Mouse (Mus musculus) left cerebral cortex, adult 2 months (tissue): ENCODE results near the gene Ezh2. TPM values are rescaled to one million over a fixed set of nuclear protein-coding genes. Genes with fewer than 3 reads are reported as not detected.

Experiments
- DNase-seq, 2 experiments: peaks; one replicate each; pipeline ENCODE4 v3.0.0; 2021 to 2022; ENCODE audit warnings: low spot score in 2 of 2, mixed read lengths in 1 of 2; ENCODE audit errors: extremely low spot score in 1 of 2
- H3K27ac ChIP-seq: fragments of 200-600 bp; 2 replicates; pipeline ENCODE4 v1.8.1; 2022
- H3K4me3 ChIP-seq: fragments of 200-600 bp; 2 replicates; pipeline ENCODE4 v1.8.1; 2022
- CTCF ChIP-seq: fragments of 200-600 bp; IDR thresholded peaks from 2 replicates; pipeline ENCODE4 v1.8.1; 2022; ENCODE audit warnings: antibody characterized with exemption, mild to moderate bottlenecking, moderate library complexity
- intact Hi-C: fragments of 180-260 bp; cut with DNase I; formaldehyde crosslinking; loops from one replicate; pipeline ENCODE4 v1.15.1; 2025
- total RNA-seq, 2 experiments: library from RNA; stranded (reverse); gene quantifications; 2 replicates each; pipeline ENCODE4 v1.2.3; 2021

Ezh2 gene
- total RNA-seq, 2 experiments from 2014 or later: 11.3 to 13.5 TPM

DNA sequence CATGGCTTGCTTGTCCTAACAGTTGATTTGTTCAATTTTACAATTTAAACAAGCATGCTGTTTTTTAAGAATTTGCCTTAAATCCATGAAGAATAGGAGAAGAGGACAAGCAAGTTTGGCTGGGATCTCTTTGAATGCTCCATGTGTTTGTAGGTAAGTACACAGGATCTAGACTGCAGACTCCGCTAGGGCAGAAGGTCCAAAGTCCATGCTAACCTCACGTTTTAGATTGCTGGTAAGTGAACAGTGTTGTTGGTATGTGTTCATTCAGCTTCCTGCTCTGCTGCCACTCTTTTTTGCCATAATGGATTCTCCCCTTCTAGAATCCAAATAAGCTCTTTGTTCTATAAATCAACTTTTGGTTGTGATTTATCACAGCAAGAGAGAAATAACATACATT lies 68.0 kb downstream of the Ezh2 start:
- H3K4me3 ChIP-seq: no peak overlapping the region
- intact Hi-C loops: no loop called here
- DNase-seq: no peak
- no peak overlapping the region for H3K27ac ChIP-seq
- no peak for TF ChIP-seq CTCF

DNA sequence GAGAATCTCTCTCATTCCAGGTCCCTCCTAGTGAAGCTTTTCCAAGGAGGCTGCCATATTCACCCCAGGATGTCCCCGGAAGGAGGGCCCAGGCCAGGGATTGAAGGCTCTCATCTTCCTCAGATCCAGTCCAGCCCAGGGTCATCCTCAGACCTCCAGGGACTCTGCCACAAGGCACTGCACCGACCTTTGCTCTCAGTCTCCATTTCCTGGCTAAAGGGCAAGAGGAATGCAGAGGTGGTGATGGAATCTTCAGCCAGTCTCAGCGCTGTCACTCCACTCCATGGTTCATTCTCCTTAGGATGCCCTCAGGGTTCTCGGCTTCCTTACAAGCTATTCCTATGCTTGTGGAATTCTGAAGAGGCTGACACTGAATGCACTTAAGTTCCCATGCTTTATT lies 68.7 kb downstream of the Ezh2 start:
- no peak for TF ChIP-seq CTCF
- intact Hi-C loops: no loop called here
- DNase-seq: no peak
- Histone ChIP-seq H3K27ac (no peak overlapping the region), H3K4me3 (no peak overlapping the region)

DNA sequence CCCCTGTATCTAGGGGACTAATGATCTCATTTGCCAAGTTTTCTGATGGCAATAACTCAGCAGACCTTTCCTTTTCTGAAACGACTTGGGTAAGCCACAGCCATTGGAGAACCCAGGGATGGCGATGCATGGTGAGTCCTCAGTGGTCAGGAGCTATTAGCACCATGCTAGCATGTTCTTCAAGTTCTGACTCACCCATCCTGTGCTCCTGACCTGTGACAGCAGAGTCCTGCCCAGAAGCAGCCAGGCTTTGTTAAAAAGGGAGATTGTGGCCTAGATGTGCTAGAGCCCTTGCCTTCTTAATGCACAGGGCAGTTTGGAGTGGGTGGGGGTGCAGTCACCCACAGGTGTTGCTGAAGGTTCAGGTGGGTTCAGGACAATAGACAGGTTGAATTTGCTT lies 70.1 kb downstream of the Ezh2 start:
- TF ChIP-seq CTCF: no peak
- intact Hi-C loops: no loop called here
- no peak overlapping the region for H3K4me3 ChIP-seq
- no peak for DNase-seq
- no peak overlapping the region for H3K27ac ChIP-seq

DNA sequence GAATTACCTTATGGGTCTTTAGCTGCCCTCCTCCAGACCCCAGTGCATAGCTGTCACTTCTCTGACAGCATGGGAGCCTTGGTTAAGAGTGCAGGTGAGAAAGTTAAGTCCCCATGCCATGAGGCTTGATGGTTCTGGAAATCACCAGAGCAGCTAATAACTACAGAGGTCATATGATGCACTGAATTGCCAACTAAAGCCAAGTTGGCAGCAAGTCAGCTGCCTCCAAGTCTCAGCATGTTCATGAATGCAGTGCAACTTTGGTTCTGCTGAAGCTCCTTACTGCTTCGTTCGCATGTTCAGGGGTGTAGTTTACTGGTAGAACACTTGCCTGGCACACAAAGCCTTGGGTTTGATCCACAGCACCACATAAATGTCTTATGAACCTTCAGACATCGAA lies 72.7 kb downstream of the Ezh2 start:
- intact Hi-C loops: no loop called here
- no peak for DNase-seq
- no peak overlapping the region for H3K4me3 ChIP-seq
- no peak for TF ChIP-seq CTCF
- no peak overlapping the region for H3K27ac ChIP-seq

DNA sequence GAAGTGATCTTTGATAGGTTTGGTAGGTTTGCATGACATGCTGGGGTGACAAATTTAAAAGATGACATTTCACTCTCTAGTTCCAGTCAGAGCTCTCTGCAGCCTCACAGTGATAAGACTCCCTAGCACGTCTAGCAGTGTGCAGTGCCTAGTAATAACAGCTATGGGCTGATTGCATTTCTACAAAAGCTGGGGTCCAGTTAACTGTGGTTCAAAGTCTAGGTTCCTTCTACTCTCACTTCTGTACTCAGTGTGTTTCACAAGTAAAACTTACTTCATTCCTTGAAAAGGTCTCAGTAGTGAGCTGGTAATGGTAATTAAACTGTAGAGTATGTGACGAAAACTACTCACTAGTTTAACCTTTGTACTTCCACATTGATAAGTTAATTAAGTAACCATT lies 75.1 kb downstream of the Ezh2 start:
- intact Hi-C loops: no loop called here
- H3K27ac ChIP-seq: no peak overlapping the region
- DNase-seq: no peak
- H3K4me3 ChIP-seq: no peak overlapping the region
- no peak for TF ChIP-seq CTCF

DNA sequence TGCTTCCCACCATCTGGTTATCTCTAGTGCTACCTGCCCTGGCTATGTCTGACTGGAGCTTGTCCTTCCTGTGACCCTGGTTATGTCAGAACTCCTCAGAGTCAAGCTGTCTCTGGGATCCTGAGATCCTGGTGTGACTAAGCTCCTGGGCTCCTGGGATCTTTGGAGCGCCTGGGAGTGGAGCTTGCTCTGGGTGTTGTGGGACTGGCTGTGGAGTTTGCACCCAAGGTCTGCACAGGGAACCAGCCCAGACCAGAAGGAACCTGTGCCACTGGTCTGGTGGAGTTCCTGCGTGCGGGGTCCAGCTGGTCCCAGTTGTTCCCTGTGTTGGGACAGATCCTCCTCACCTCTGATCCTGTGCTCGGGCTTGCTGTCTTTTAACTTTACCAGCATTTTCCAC lies 100.6 kb downstream of the Ezh2 start:
- Histone ChIP-seq H3K4me3 (no peak overlapping the region), H3K27ac (no peak overlapping the region)
- no peak for TF ChIP-seq CTCF
- intact Hi-C loops: no loop called here
- no peak for DNase-seq

DNA sequence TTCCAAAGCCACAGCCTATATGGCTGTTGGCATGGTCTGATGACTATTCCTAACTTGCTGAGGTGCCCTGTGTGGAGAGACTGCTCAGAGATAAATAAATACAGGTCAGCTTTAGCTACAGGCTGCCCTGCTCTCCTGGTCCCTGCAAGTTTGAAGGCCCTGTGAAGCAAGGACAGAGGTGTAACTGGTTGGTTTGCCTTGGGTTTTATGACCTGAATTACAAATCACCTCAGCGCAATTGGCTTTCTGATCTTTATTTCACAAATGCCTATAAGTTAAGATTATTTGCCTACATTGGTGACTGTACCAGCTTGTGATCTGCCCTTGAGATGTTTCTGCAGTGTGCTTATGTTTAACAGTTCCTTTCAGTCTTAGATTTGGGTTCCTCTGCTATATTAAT lies 113.1 kb downstream of the Ezh2 start:
- TF ChIP-seq CTCF: no peak
- intact Hi-C loops: no loop called here
- Histone ChIP-seq H3K4me3 (no peak overlapping the region), H3K27ac (no peak overlapping the region)
- no peak for DNase-seq

Other genes starting within 250 kb of the Ezh2 start
- 100 to 1,000 TPM; 115 to 124 TPM for gene Cul1, start 141.9 kb downstream of the Ezh2 start, total RNA-seq
- gene Pdia4, start 218.1 kb upstream of the Ezh2 start, total RNA-seq: 10 to 100 TPM; 54.7 to 58.1 TPM
- gene Zfp786, start 235.5 kb upstream of the Ezh2 start, total RNA-seq: 1 to 10 TPM; 5.4 to 6.1 TPM
- gene Zfp398, start 240.3 kb upstream of the Ezh2 start, total RNA-seq: 10 to 100 TPM; 22.1 to 24.0 TPM